Mouse (Mus musculus) ovary, postnatal 36 days (tissue): ENCODE data around the gene Mmab.

Source experiments
- DNase-seq: peaks from one replicate; pipeline ENCODE4 v3.0.0; 2022; ENCODE audit warnings: low spot score, mixed read lengths

The Mmab gene

GRCm38 (mm10) chr5:114443566-114444367, at the start of gene Mmab, which contains the start of gene Mvk:
TSS of gene Mmab (minus strand) at chr5:114444060.
TSS of gene Mvk (plus strand) at chr5:114444269.
- DNase-seq = peak; percentile 97

- no peak for DNase-seq
Observed at GRCm38 (mm10) chr5:114490241-114490640, 46.4 kb upstream of the Mmab start.

- DNase-seq = no peak
Observed at GRCm38 (mm10) chr5:114489570-114489969, 45.7 kb upstream of the Mmab start.

- no peak for DNase-seq
Observed at GRCm38 (mm10) chr5:114485685-114486084, 41.8 kb upstream of the Mmab start.

- DNase-seq = no peak
Observed at GRCm38 (mm10) chr5:114482587-114483011, 38.7 kb upstream of the Mmab start.

GRCm38 (mm10) chr5:114478267-114478666, 34.4 kb upstream of the Mmab start:
- DNase-seq = no peak

GRCm38 (mm10) chr5:114474741-114475491, 31.1 kb upstream of the Mmab start:
- DNase-seq = no peak

GRCm38 (mm10) chr5:114470359-114470758, 26.5 kb upstream of the Mmab start:
- DNase-seq = no peak

- no peak for DNase-seq
Observed at GRCm38 (mm10) chr5:114468007-114468406, 24.1 kb upstream of the Mmab start.

GRCm38 (mm10) chr5:114467430-114467829, 23.6 kb upstream of the Mmab start:
- DNase-seq = peak; percentile 68

- no peak for DNase-seq
Observed at GRCm38 (mm10) chr5:114467019-114467418, 23.2 kb upstream of the Mmab start.

GRCm38 (mm10) chr5:114465641-114466040, 21.8 kb upstream of the Mmab start:
- DNase-seq = peak; percentile 47

GRCm38 (mm10) chr5:114464561-114464960, 20.7 kb upstream of the Mmab start:
- no peak for DNase-seq

- DNase-seq = no peak
Observed at GRCm38 (mm10) chr5:114462067-114463040, 18.5 kb upstream of the Mmab start.

GRCm38 (mm10) chr5:114461238-114461637, 17.4 kb upstream of the Mmab start:
- DNase-seq = peak; percentile 83

- no peak for DNase-seq
Observed at GRCm38 (mm10) chr5:114456995-114457605, 13.2 kb upstream of the Mmab start.

- DNase-seq = no peak
Observed at GRCm38 (mm10) chr5:114456287-114456686, 12.4 kb upstream of the Mmab start.

- no peak for DNase-seq
Observed at GRCm38 (mm10) chr5:114449011-114449410, 5.2 kb upstream of the Mmab start.

GRCm38 (mm10) chr5:114444368-114444692, 470 bp upstream of the Mmab start:
- DNase-seq = no peak

- DNase-seq = no peak
Observed at GRCm38 (mm10) chr5:114435588-114435987, 8.3 kb downstream of the Mmab start.

GRCm38 (mm10) chr5:114434359-114434758, 9.5 kb downstream of the Mmab start:
- DNase-seq = no peak

- no peak for DNase-seq
Observed at GRCm38 (mm10) chr5:114429781-114430180, 14.1 kb downstream of the Mmab start.
